In genomic region chr5:139826357-139827055, GRCm38 (mm10) we compare ENCODE assay signal across 8 mouse cellular contexts. TPM values are rescaled to one million over a fixed set of nuclear protein-coding genes. Genes with fewer than 3 reads are reported as not detected.
DNase-seq lines count a peak whose midpoint lies in the region; ATAC-seq and TF ChIP-seq lines count a peak whose summit lies in the region.

Gene Gm26938 (minus strand): TSS chr5:139826407.
Gene Psmg3 (minus strand): TSS chr5:139826885.

- H3K4me2 ChIP-seq in forebrain, postnatal 0 days (ENCODE audit: low read depth), result peak within 1 kb of the TSS; percentile 81
- peak within 1 kb of the TSS; percentile 95 for H3K4me2 ChIP-seq in lung, embryonic 14.5 days

- peaks cover 24% of the 10 kb centered on the region for H3K36me3 ChIP-seq in forebrain, postnatal 0 days (ENCODE audit: insufficient read depth)
- peaks cover 31% of the 10 kb centered on the region; the same call in 1 of the 2 replicates for H3K36me3 ChIP-seq in lung, embryonic 14.5 days (ENCODE audit: insufficient read depth)

- TF ChIP-seq POLR2A in cerebellum, adult 2 months (IDR thresholded peaks at IDR 0.05; ENCODE audit: borderline replicate concordance, insufficient read depth, low read length), result peak; percentile 92; the same call in 1 of the 2 replicates

- no peaks in the 10 kb centered on the region for H3K9me3 ChIP-seq in forebrain, postnatal 0 days (ENCODE audit: low read length)
- H3K9me3 ChIP-seq in lung, embryonic 14.5 days (ENCODE audit: low read depth, low read length), result no peaks in the 10 kb centered on the region

- H3K4me3 ChIP-seq in cerebellum, adult 2 months (replicated peaks; ENCODE audit: insufficient read depth, low read depth, low read length), result peak within 1 kb of the TSS; percentile 88
- peak within 1 kb of the TSS; percentile 79 for H3K4me3 ChIP-seq in forebrain, postnatal 0 days (ENCODE audit: low read depth, low read length)
- H3K4me3 ChIP-seq in lung, embryonic 14.5 days (ENCODE audit: low read depth, low read length), result peak within 1 kb of the TSS; percentile 89

- ATAC-seq in forebrain, postnatal 0 days, result peak; percentile 92
- peak; percentile 90 for ATAC-seq in lung, embryonic 14.5 days (ENCODE audit: insufficient read depth)
- ATAC-seq in neutrophil, adult 5-6 weeks (ENCODE audit: extremely low read depth, insufficient number of reproducible peaks, low FRiP score, poor library complexity, severe bottlenecking), result peak; percentile 86

- no peaks in the 10 kb centered on the region for H3K27me3 ChIP-seq in cerebellum, adult 2 months (ENCODE audit: control insufficient read depth, insufficient read depth, low read length)
- no peaks in the 10 kb centered on the region for H3K27me3 ChIP-seq in forebrain, postnatal 0 days (ENCODE audit: insufficient read depth, low read length)
- no peaks in the 10 kb centered on the region for H3K27me3 ChIP-seq in lung, embryonic 14.5 days (ENCODE audit: insufficient read depth, low read length)

- no peak for TF ChIP-seq CTCF in cerebellum, adult 2 months (IDR thresholded peaks at IDR 0.05; ENCODE audit: borderline replicate concordance, insufficient read depth, low read depth, low read length)
- peak; percentile 5; the same call in 1 of the 2 replicates for TF ChIP-seq CTCF in forebrain, postnatal 0 days (IDR thresholded peaks at IDR 0.05; ENCODE audit: low read depth)
- no peak for TF ChIP-seq CTCF in lung, embryonic 14.5 days (IDR thresholded peaks at IDR 0.05; ENCODE audit: low read depth)

- H3K9ac ChIP-seq in forebrain, postnatal 0 days, result peak within 1 kb of the TSS; percentile 81
- H3K9ac ChIP-seq in lung, embryonic 14.5 days, result peak within 1 kb of the TSS; percentile 79

- peak; percentile 84 for DNase-seq in MEL-GATA-1-ER (ENCODE audit: extremely low read depth, low read depth)
- DNase-seq in cerebellum, adult 2 months, result peak; percentile 90 to 97
- peak; percentile 94 for DNase-seq in forebrain, postnatal 0 days
- peak; percentile 96 for DNase-seq in heart, postnatal 4 days
- peak; percentile 74 to 90 for DNase-seq in layer of hippocampus, adult 8-10 months (ENCODE audit: low spot score in 2 of 2)
- peak; percentile 92 for DNase-seq in lung, embryonic 14.5 days
- DNase-seq in testis, postnatal 14 days (ENCODE audit: low spot score), result peak; percentile 87

- no peak within 1 kb of the TSS for H3K27ac ChIP-seq in cerebellum, adult 2 months (ENCODE audit: insufficient read depth, low read length)
- H3K27ac ChIP-seq in forebrain, postnatal 0 days (ENCODE audit: low read depth, low read length), result peak within 1 kb of the TSS; percentile 88
- peak within 1 kb of the TSS; percentile 50; the same call in 1 of the 2 replicates for H3K27ac ChIP-seq in lung, embryonic 14.5 days (ENCODE audit: low read depth)

- WGBS in cerebellum, adult 2 months, result under 1% methylated on average over 43 of the region's 43 CpGs
- WGBS in forebrain, postnatal 0 days, result 1% methylated on average over 43 of the region's 43 CpGs
- under 1% methylated on average over 43 of the region's 43 CpGs for WGBS in lung, embryonic 14.5 days

- H3K4me1 ChIP-seq in cerebellum, adult 2 months (ENCODE audit: control insufficient read depth, insufficient read depth, low read length), result 0 out of 2 replicates have a peak, but pooled peaks cover 4% of the 10 kb centered on the region
- H3K4me1 ChIP-seq in forebrain, postnatal 0 days (ENCODE audit: insufficient read depth), result peaks cover 11% of the 10 kb centered on the region
- 0 out of 2 replicates have a peak, but pooled peaks cover 5% of the 10 kb centered on the region for H3K4me1 ChIP-seq in lung, embryonic 14.5 days (ENCODE audit: insufficient read depth)

RNA-seq across cellular contexts. Expression of gene Gm26938, which starts in this region (rescaled TPM):
- not detected in 2 replicates for polyA plus RNA-seq in cerebellum, adult 2 months (2012; rRNA removed)
- total RNA-seq in forebrain, postnatal 0 days (2014; rRNA removed), result 0.69 TPM in 1 of 2 replicates, not detected in the other
- not detected in 2 replicates for polyA plus RNA-seq in forebrain, postnatal 0 days (2015; fragmentation: Nextera tagmentation; extraction: Ambion mirVana)
- total RNA-seq in heart, postnatal 4 days (2021), result not detected
- total RNA-seq in layer of hippocampus, adult 8-10 months (2022), result not detected
- polyA plus RNA-seq in lung, embryonic 14.5 days (2014; fragmentation: Nextera tagmentation; extraction: Ambion mirVana), result not detected in 2 replicates
- not detected in 2 replicates for total RNA-seq in neutrophil, adult 5-6 weeks (2017)

RNA-seq across cellular contexts. Expression of gene Psmg3, which starts in this region (rescaled TPM):
- 33.9 and 36.3 TPM in 2 replicates for polyA plus RNA-seq in cerebellum, adult 2 months (2012; rRNA removed)
- 26.9 and 30.1 TPM in 2 replicates for total RNA-seq in forebrain, postnatal 0 days (2014; rRNA removed)
- polyA plus RNA-seq in forebrain, postnatal 0 days (2015; fragmentation: Nextera tagmentation; extraction: Ambion mirVana), result 63.9 and 66.3 TPM in 2 replicates
- total RNA-seq in heart, postnatal 4 days (2021), result 10 to 100 TPM; 12.2 to 15.2 TPM
- 10 to 100 TPM; 17.6 to 19.2 (median 18.5) TPM for total RNA-seq in layer of hippocampus, adult 8-10 months (2022)
- polyA plus RNA-seq in lung, embryonic 14.5 days (2014; fragmentation: Nextera tagmentation; extraction: Ambion mirVana), result 78.8 and 79.3 TPM in 2 replicates
- total RNA-seq in neutrophil, adult 5-6 weeks (2017), result 9.1 and 13.2 TPM in 2 replicates
